Mouse (Mus musculus) limb, embryonic 14.5 days (tissue): Measurements from ENCODE around the gene AC141477.1. TPM values are rescaled to one million over a fixed set of nuclear protein-coding genes. Genes with fewer than 3 reads are reported as not detected.

ENCODE experiments used
- ATAC-seq: fragments of 200-750 bp; cut with Nextera tagmentation; 2 replicates; pipeline ENCODE4 v1.8.0; 2017; ENCODE audit warnings: low read depth, moderate number of reproducible peaks, moderate TSS enrichment; ENCODE audit not compliant: low FRiP score
- DNase-seq: peaks from one replicate; pipeline ENCODE4 v3.0.0-alpha.2; 2015; ENCODE audit warnings: low spot score
- H3K27ac ChIP-seq: fragments of 300-500 bp; sonication (generic); replicated peaks from 2 replicates; pipeline ENCODE4 v1.5.1; 2014; ENCODE audit warnings: low read depth, mild to moderate bottlenecking, low read length, moderate library complexity, mixed read lengths
- H3K27me3 ChIP-seq: fragments of 300-500 bp; sonication (generic); 2 replicates; pipeline ENCODE4 v1.6.1; 2014; ENCODE audit warnings: low read length, mixed read lengths; ENCODE audit not compliant: control insufficient read depth, insufficient read depth
- H3K36me3 ChIP-seq: fragments of 300-500 bp; sonication (generic); 2 replicates; pipeline ENCODE4 v1.6.1; 2014; ENCODE audit warnings: mild to moderate bottlenecking, low read length, moderate library complexity, mixed read lengths; ENCODE audit not compliant: control insufficient read depth, insufficient read depth
- H3K4me1 ChIP-seq: fragments of 300-500 bp; sonication (generic); 2 replicates; pipeline ENCODE4 v1.6.1; 2014; ENCODE audit warnings: antibody characterized with exemption, low read length, mixed read lengths; ENCODE audit not compliant: control insufficient read depth, insufficient read depth
- H3K4me2 ChIP-seq: fragments of 300-500 bp; sonication (generic); replicated peaks from 2 replicates; pipeline ENCODE4 v1.6.1; 2014; ENCODE audit warnings: low read depth, mild to moderate bottlenecking, low read length, moderate library complexity; ENCODE audit not compliant: severe bottlenecking
- H3K4me3 ChIP-seq: fragments of 300-500 bp; sonication (generic); replicated peaks from 2 replicates; pipeline ENCODE4 v1.5.1; 2014; ENCODE audit warnings: low read length
- H3K9ac ChIP-seq: fragments of 300-500 bp; sonication (generic); 2 replicates; pipeline ENCODE4 v1.6.1; 2014; ENCODE audit warnings: mild to moderate bottlenecking, low read depth, low read length, moderate library complexity; ENCODE audit not compliant: severe bottlenecking
- H3K9me3 ChIP-seq: fragments of 300-500 bp; sonication (generic); 2 replicates; pipeline ENCODE4 v1.6.1; 2016; ENCODE audit warnings: low read length; ENCODE audit not compliant: control insufficient read depth
- POLR2A ChIP-seq: fragments of 200-500 bp; IDR thresholded peaks from 2 replicates; pipeline ENCODE4 v1.8.0; 2012; ENCODE audit warnings: inconsistent platforms, mild to moderate bottlenecking, moderate library complexity, borderline replicate concordance; ENCODE audit not compliant: insufficient read depth, insufficient read length; ENCODE audit errors: extremely low read depth
- WGBS: fragments of 180-500 bp; shearing (Covaris S2); extraction: QIAGEN DNeasy Blood & Tissue Kit; methylation state at CpG from one replicate; pipeline ENCODE4 v1.1.7; 2014; 5-methylcytosine and 5-hydroxymethylcytosine counted together
- polyA plus RNA-seq, 2 experiments: library from polyadenylated mRNA; depleted of rRNA in 1 of 2; stranded (reverse) in 1 of 2; unstranded in 1 of 2; fragments of >200 nt; fragmentation: Nextera tagmentation in 1 of 2; extraction: Ambion mirVana in 1 of 2; gene quantifications; 2 replicates each; pipeline versions ENCODE4 v1.2.1 to v1.2.3; 2012 to 2014

The AC141477.1 gene
- polyA plus RNA-seq, 2 experiments = not detected

DNA sequence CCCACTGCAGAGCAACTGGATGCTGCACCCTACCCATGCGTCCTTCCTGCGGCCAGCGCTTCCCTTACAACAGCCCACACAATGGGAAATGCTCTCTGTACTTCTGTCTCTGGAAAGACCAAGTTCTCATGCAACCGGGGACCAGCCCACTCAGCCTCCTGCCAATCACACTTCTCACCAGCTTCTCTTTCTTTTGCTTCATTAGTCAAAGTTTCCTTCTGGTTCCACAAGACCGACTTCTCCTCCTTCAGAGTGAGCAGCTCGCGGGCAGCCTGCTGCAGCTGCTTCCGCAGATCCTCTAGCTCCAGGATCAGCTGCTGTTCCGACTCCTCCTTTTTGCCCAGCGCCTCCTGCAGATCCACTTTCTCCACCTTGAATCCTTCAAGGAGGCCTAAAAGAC lies 31.7 kb downstream of the AC141477.1 start:
- Histone ChIP-seq H3K9ac (no peak overlapping the region), H3K36me3 (peaks cover 86% of the 10 kb centered on the region), H3K4me2 (no peak overlapping the region), H3K4me3 (no peak overlapping the region), H3K27ac (no peak overlapping the region), H3K4me1 (no peaks in the 10 kb centered on the region), H3K9me3 (no peaks in the 10 kb centered on the region), H3K27me3 (no peaks in the 10 kb centered on the region)
- TF ChIP-seq POLR2A = no peak
- DNase-seq = no peak
- WGBS = 96% methylated on average over 10 of the region's 10 CpGs
- no peak for ATAC-seq

DNA sequence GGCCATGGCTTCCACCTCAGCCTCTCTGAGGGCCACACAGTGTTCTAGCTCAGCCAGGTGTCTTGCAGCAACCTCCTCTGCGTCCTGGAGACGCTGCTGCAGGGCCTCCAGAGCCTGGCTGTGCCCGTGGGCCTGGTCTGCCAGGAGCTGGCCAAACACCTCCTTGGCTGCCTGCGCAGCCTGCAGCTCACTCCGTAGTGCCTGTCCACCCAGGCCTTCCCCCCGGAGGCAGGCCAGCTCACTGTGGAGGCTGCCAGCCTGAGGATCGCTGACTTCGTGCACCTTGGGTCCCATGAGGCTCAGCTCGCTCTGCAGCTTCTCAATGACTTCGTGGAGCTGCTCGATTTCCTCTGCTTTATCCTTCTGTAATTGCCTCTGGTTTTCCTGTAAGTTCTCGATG lies 47.6 kb downstream of the AC141477.1 start:
- Histone ChIP-seq H3K4me3 (no peak overlapping the region), H3K9me3 (no peaks in the 10 kb centered on the region), H3K27ac (no peak overlapping the region), H3K36me3 (peaks cover 51% of the 10 kb centered on the region), H3K9ac (no peak overlapping the region), H3K4me1 (no peaks in the 10 kb centered on the region), H3K27me3 (no peaks in the 10 kb centered on the region), H3K4me2 (no peak overlapping the region)
- DNase-seq (no peak), ATAC-seq (no peak)
- TF ChIP-seq POLR2A = no peak
- 92% methylated on average over 12 of the region's 12 CpGs for WGBS

DNA sequence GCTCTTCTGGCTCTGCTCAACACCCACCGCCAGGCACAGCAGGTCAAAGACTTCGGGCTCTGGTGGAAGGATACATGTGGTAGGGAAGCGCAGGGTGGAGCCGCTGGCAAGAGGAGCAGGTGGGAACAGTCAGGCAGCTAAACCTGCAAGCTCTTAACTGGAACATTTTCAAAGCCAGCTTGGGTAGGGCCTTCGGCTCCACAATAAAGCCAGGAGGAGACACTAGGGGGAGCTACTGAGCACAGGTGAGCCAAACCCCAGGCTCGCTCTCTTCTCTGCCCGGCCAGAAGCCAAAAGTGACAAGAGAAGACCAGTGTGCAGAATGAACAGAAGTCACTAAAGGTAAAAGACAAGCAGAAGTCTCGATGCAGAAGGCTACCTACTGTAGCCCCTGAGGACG lies 48.5 kb downstream of the AC141477.1 start:
- no peak overlapping the region for H3K9ac ChIP-seq
- H3K27me3 ChIP-seq = no peaks in the 10 kb centered on the region
- peaks cover 51% of the 10 kb centered on the region for H3K36me3 ChIP-seq
- peak; percentile 7 for DNase-seq
- ATAC-seq = no peak
- no peak overlapping the region for H3K27ac ChIP-seq
- no peaks in the 10 kb centered on the region for H3K4me1 ChIP-seq
- H3K9me3 ChIP-seq = no peaks in the 10 kb centered on the region
- H3K4me2 ChIP-seq = no peak overlapping the region
- no peak overlapping the region for H3K4me3 ChIP-seq
- WGBS = 80% methylated on average over 9 of the region's 9 CpGs
- no peak for TF ChIP-seq POLR2A

DNA sequence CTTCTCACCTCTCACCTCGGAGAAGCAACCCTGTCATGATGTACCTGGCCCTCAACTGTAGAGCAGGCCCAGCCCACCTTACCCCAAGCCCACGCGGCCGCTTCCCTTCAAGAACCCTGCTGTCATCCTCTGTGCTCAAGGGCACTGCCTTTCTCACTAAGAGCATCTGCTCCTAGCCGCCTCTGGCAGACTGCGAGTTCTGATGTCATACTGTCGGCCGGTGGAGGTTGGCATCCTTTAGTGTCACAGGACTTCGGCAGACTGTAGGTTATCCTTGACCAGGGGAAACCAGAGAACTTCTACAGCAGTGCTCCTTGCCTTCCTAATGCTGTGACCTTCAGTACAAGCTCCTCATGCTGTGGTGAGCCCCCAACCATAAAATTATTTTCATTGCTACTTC lies 49.1 kb downstream of the AC141477.1 start:
- no peak for ATAC-seq
- H3K4me2 ChIP-seq = no peak overlapping the region
- no peaks in the 10 kb centered on the region for H3K9me3 ChIP-seq
- no peak overlapping the region for H3K4me3 ChIP-seq
- no peak for TF ChIP-seq POLR2A
- H3K36me3 ChIP-seq = peaks cover 57% of the 10 kb centered on the region
- DNase-seq = no peak
- no peak overlapping the region for H3K9ac ChIP-seq
- no peak overlapping the region for H3K27ac ChIP-seq
- no peaks in the 10 kb centered on the region for H3K4me1 ChIP-seq
- 93% methylated on average over 9 of the region's 9 CpGs for WGBS
- no peaks in the 10 kb centered on the region for H3K27me3 ChIP-seq

Other genes starting within 250 kb of the AC141477.1 start
- 61.4 and 70.6 TPM in 2 replicates for gene Prmt2, start 202.6 kb downstream of the AC141477.1 start, polyA plus RNA-seq (2012; rRNA removed)
- gene Prmt2, start 202.6 kb downstream of the AC141477.1 start, polyA plus RNA-seq (2014; fragmentation: Nextera tagmentation; extraction: Ambion mirVana) = 57.9 and 61.9 TPM in 2 replicates
- 20.1 and 21.5 TPM in 2 replicates for gene S100b, start 186.6 kb downstream of the AC141477.1 start, polyA plus RNA-seq (2012; rRNA removed)
- gene S100b, start 186.6 kb downstream of the AC141477.1 start, polyA plus RNA-seq (2014; fragmentation: Nextera tagmentation; extraction: Ambion mirVana) = 8.5 and 9.9 TPM in 2 replicates
- 32.2 and 37.1 TPM in 2 replicates for gene Dip2a, start 95.2 kb downstream of the AC141477.1 start, polyA plus RNA-seq (2012; rRNA removed)
- 8.3 TPM in 2 replicates for gene Dip2a, start 95.2 kb downstream of the AC141477.1 start, polyA plus RNA-seq (2014; fragmentation: Nextera tagmentation; extraction: Ambion mirVana)
- gene Pcnt, start 2.3 kb upstream of the AC141477.1 start, polyA plus RNA-seq (2012; rRNA removed) = 27.9 and 32.8 TPM in 2 replicates
- gene Pcnt, start 2.3 kb upstream of the AC141477.1 start, polyA plus RNA-seq (2014; fragmentation: Nextera tagmentation; extraction: Ambion mirVana) = 17.2 and 17.3 TPM in 2 replicates
- gene 2610028H24Rik, start 8.6 kb upstream of the AC141477.1 start, polyA plus RNA-seq (2012; rRNA removed) = not detected in 2 replicates
- gene 2610028H24Rik, start 8.6 kb upstream of the AC141477.1 start, polyA plus RNA-seq (2014; fragmentation: Nextera tagmentation; extraction: Ambion mirVana) = not detected in 2 replicates
- 45.6 and 46.4 TPM in 2 replicates for gene Mcm3ap, start 28.5 kb upstream of the AC141477.1 start, polyA plus RNA-seq (2012; rRNA removed)
- 65.8 and 75.2 TPM in 2 replicates for gene Mcm3ap, start 28.5 kb upstream of the AC141477.1 start, polyA plus RNA-seq (2014; fragmentation: Nextera tagmentation; extraction: Ambion mirVana)
- 3.2 and 3.5 TPM in 2 replicates for gene Ybey, start 28.7 kb upstream of the AC141477.1 start, polyA plus RNA-seq (2012; rRNA removed)
- 4.3 TPM in 2 replicates for gene Ybey, start 28.7 kb upstream of the AC141477.1 start, polyA plus RNA-seq (2014; fragmentation: Nextera tagmentation; extraction: Ambion mirVana)
- 30.2 and 34.9 TPM in 2 replicates for gene Lss, start 91.1 kb upstream of the AC141477.1 start, polyA plus RNA-seq (2012; rRNA removed)
- gene Lss, start 91.1 kb upstream of the AC141477.1 start, polyA plus RNA-seq (2014; fragmentation: Nextera tagmentation; extraction: Ambion mirVana) = 23.7 and 25.4 TPM in 2 replicates
- gene Spatc1l, start 121.8 kb upstream of the AC141477.1 start, polyA plus RNA-seq (2012; rRNA removed) = 0.05 and 0.13 TPM in 2 replicates
- not detected in 2 replicates for gene Spatc1l, start 121.8 kb upstream of the AC141477.1 start, polyA plus RNA-seq (2014; fragmentation: Nextera tagmentation; extraction: Ambion mirVana)
- gene Ftcd, start 135.2 kb upstream of the AC141477.1 start, polyA plus RNA-seq (2012; rRNA removed) = 0.08 TPM in 2 replicates
- gene Ftcd, start 135.2 kb upstream of the AC141477.1 start, polyA plus RNA-seq (2014; fragmentation: Nextera tagmentation; extraction: Ambion mirVana) = 0.06 and 0.50 TPM in 2 replicates
- gene Col6a2, start 183.2 kb upstream of the AC141477.1 start, polyA plus RNA-seq (2012; rRNA removed) = 365 and 415 TPM in 2 replicates
- 178 and 197 TPM in 2 replicates for gene Col6a2, start 183.2 kb upstream of the AC141477.1 start, polyA plus RNA-seq (2014; fragmentation: Nextera tagmentation; extraction: Ambion mirVana)